Mouse (Mus musculus) hindbrain, embryonic 11.5 days (tissue): ENCODE measurements around the gene Myh3. TPM values are rescaled to one million over a fixed set of nuclear protein-coding genes. Genes with fewer than 3 reads are reported as not detected.

ENCODE experiments used
- ATAC-seq: fragments of 200-750 bp; cut with Nextera tagmentation; 2 replicates; pipeline ENCODE4 v1.8.0; 2017; ENCODE audit warnings: mild to moderate bottlenecking, moderate TSS enrichment, moderate library complexity; ENCODE audit not compliant: low FRiP score
- DNase-seq: peaks from one replicate; pipeline ENCODE4 v3.0.0-alpha.2; 2015; ENCODE audit warnings: low spot score
- H3K27ac ChIP-seq: fragments of 300-500 bp; sonication (generic); 2 replicates; pipeline ENCODE4 v1.5.1; 2014; ENCODE audit warnings: mild to moderate bottlenecking, low read depth, low read length
- H3K27me3 ChIP-seq: fragments of 300-500 bp; sonication (generic); 2 replicates; pipeline ENCODE4 v1.6.1; 2014; ENCODE audit warnings: mild to moderate bottlenecking, low read length, moderate library complexity, mixed read lengths; ENCODE audit not compliant: control insufficient read depth, insufficient read depth
- H3K36me3 ChIP-seq: fragments of 300-500 bp; sonication (generic); 2 replicates; pipeline ENCODE4 v1.6.1; 2014; ENCODE audit warnings: mild to moderate bottlenecking, low read length, moderate library complexity, mixed read lengths; ENCODE audit not compliant: control insufficient read depth, insufficient read depth
- H3K4me1 ChIP-seq: fragments of 300-500 bp; sonication (generic); replicated peaks from 2 replicates; pipeline ENCODE4 v1.6.1; 2014; ENCODE audit warnings: low read length, mixed read lengths; ENCODE audit not compliant: control insufficient read depth, insufficient read depth
- H3K4me2 ChIP-seq: fragments of 300-500 bp; sonication (generic); replicated peaks from 2 replicates; pipeline ENCODE4 v1.6.1; 2014; ENCODE audit warnings: mild to moderate bottlenecking, low read depth, low read length
- H3K4me3 ChIP-seq: fragments of 300-500 bp; sonication (generic); 2 replicates; pipeline ENCODE4 v1.5.1; 2014; ENCODE audit warnings: low read depth, low read length
- H3K9ac ChIP-seq: fragments of 300-500 bp; sonication (generic); 2 replicates; pipeline ENCODE4 v1.6.1; 2014; ENCODE audit warnings: low read depth, low read length
- H3K9me3 ChIP-seq: fragments of 300-500 bp; sonication (generic); 2 replicates; pipeline ENCODE4 v1.6.1; 2016; ENCODE audit warnings: low read length; ENCODE audit not compliant: control insufficient read depth
- WGBS: fragments of 180-500 bp; shearing (Covaris S2); extraction: QIAGEN DNeasy Blood & Tissue Kit; methylation state at CpG from one replicate; pipeline ENCODE4 v1.1.7; 2014; 5-methylcytosine and 5-hydroxymethylcytosine counted together
- polyA plus RNA-seq: library from polyadenylated mRNA; unstranded; fragments of >200 nt; fragmentation: Nextera tagmentation; extraction: Ambion mirVana; gene quantifications from 2 replicates; pipeline ENCODE4 v1.2.1, GENCODE M21; 2014

The Myh3 gene
- polyA plus RNA-seq = 2.3 and 4.1 TPM in 2 replicates

- Histone ChIP-seq H3K27ac (no peak within 1 kb of the TSS), H3K4me1 (no peaks in the 10 kb centered on the region), H3K36me3 (no peaks in the 10 kb centered on the region), H3K9me3 (no peaks in the 10 kb centered on the region), H3K9ac (no peak within 1 kb of the TSS), H3K27me3 (no peaks in the 10 kb centered on the region), H3K4me2 (no peak within 1 kb of the TSS), H3K4me3 (no peak within 1 kb of the TSS)
- ATAC-seq = no peak
- 90% methylated on average over 5 of the region's 5 CpGs for WGBS
- DNase-seq = no peak
Measured at GRCm38 (mm10) chr11:67078000-67078399, at the start of gene Myh3. Gene Myh3, plus strand, starts transcription at chr11:67078300.

GRCm38 (mm10) chr11:67030904-67031602, 47.0 kb upstream of the Myh3 start:
- no peak for ATAC-seq
- no peaks in the 10 kb centered on the region for H3K36me3 ChIP-seq
- H3K4me3 ChIP-seq = no peak overlapping the region
- H3K9me3 ChIP-seq = no peaks in the 10 kb centered on the region
- no peak overlapping the region for H3K4me2 ChIP-seq
- H3K27ac ChIP-seq = no peak overlapping the region
- DNase-seq = no peak
- WGBS = 55% methylated on average over 16 of the region's 16 CpGs
- no peaks in the 10 kb centered on the region for H3K27me3 ChIP-seq
- H3K9ac ChIP-seq = no peak overlapping the region
- no peaks in the 10 kb centered on the region for H3K4me1 ChIP-seq

- Histone ChIP-seq H3K4me1 (no peaks in the 10 kb centered on the region), H3K4me3 (no peak overlapping the region), H3K9ac (no peak overlapping the region), H3K4me2 (no peak overlapping the region), H3K27ac (no peak overlapping the region), H3K36me3 (no peaks in the 10 kb centered on the region), H3K27me3 (no peaks in the 10 kb centered on the region), H3K9me3 (no peaks in the 10 kb centered on the region)
- 77% methylated on average over 2 of the region's 2 CpGs for WGBS
- DNase-seq = no peak
- no peak for ATAC-seq
Measured at GRCm38 (mm10) chr11:67031603-67031915, 46.5 kb upstream of the Myh3 start.

- Histone ChIP-seq H3K36me3 (no peaks in the 10 kb centered on the region), H3K27ac (no peak overlapping the region), H3K4me3 (no peak overlapping the region), H3K27me3 (no peaks in the 10 kb centered on the region), H3K9me3 (no peaks in the 10 kb centered on the region), H3K4me1 (no peaks in the 10 kb centered on the region), H3K4me2 (no peak overlapping the region), H3K9ac (no peak overlapping the region)
- 89% methylated on average over 4 of the region's 4 CpGs for WGBS
- no peak for ATAC-seq
- DNase-seq = no peak
Measured at GRCm38 (mm10) chr11:67034775-67035485, 43.2 kb upstream of the Myh3 start.

- Histone ChIP-seq H3K9me3 (no peaks in the 10 kb centered on the region), H3K27me3 (no peaks in the 10 kb centered on the region), H3K27ac (no peak overlapping the region), H3K4me1 (no peaks in the 10 kb centered on the region), H3K4me3 (no peak overlapping the region), H3K36me3 (no peaks in the 10 kb centered on the region), H3K4me2 (no peak overlapping the region), H3K9ac (no peak overlapping the region)
- DNase-seq = no peak
- ATAC-seq = no peak
- 93% methylated on average over 6 of the region's 6 CpGs for WGBS
Measured at GRCm38 (mm10) chr11:67036229-67036628, 41.9 kb upstream of the Myh3 start.

GRCm38 (mm10) chr11:67036892-67037291, 41.2 kb upstream of the Myh3 start:
- Histone ChIP-seq H3K4me2 (no peak overlapping the region), H3K9me3 (no peaks in the 10 kb centered on the region)
- 93% methylated on average over 9 of the region's 9 CpGs for WGBS

GRCm38 (mm10) chr11:67039799-67040198, 38.3 kb upstream of the Myh3 start:
- ATAC-seq = no peak
- no peaks in the 10 kb centered on the region for H3K4me1 ChIP-seq
- no peak for DNase-seq
- no peaks in the 10 kb centered on the region for H3K27me3 ChIP-seq
- H3K36me3 ChIP-seq = no peaks in the 10 kb centered on the region
- no peak overlapping the region for H3K4me3 ChIP-seq
- H3K4me2 ChIP-seq = no peak overlapping the region
- H3K9me3 ChIP-seq = no peaks in the 10 kb centered on the region
- WGBS = 94% methylated on average over 3 of the region's 3 CpGs
- no peak overlapping the region for H3K9ac ChIP-seq
- no peak overlapping the region for H3K27ac ChIP-seq

More at GRCm38 (mm10) chr11:67036892-67037291, 41.2 kb upstream of the Myh3 start:
- Histone ChIP-seq H3K4me1 (no peaks in the 10 kb centered on the region), H3K36me3 (no peaks in the 10 kb centered on the region), H3K4me3 (no peak overlapping the region), H3K27me3 (no peaks in the 10 kb centered on the region), H3K9ac (no peak overlapping the region), H3K27ac (no peak overlapping the region)
- no peak for DNase-seq
- ATAC-seq = no peak

GRCm38 (mm10) chr11:67040483-67040882, 37.6 kb upstream of the Myh3 start:
- H3K36me3 ChIP-seq = no peaks in the 10 kb centered on the region
- no peaks in the 10 kb centered on the region for H3K4me1 ChIP-seq
- DNase-seq = no peak
- no peak for ATAC-seq
- H3K9ac ChIP-seq = no peak overlapping the region
- H3K4me2 ChIP-seq = no peak overlapping the region
- no peak overlapping the region for H3K27ac ChIP-seq
- H3K9me3 ChIP-seq = no peaks in the 10 kb centered on the region
- H3K27me3 ChIP-seq = no peaks in the 10 kb centered on the region
- 94% methylated on average over 6 of the region's 6 CpGs for WGBS
- no peak overlapping the region for H3K4me3 ChIP-seq

GRCm38 (mm10) chr11:67043007-67043406, 35.1 kb upstream of the Myh3 start:
- no peak; the same call in 1 of the 2 replicates for ATAC-seq
- no peaks in the 10 kb centered on the region for H3K36me3 ChIP-seq

More at GRCm38 (mm10) chr11:67043007-67043406, 35.1 kb upstream of the Myh3 start:
- WGBS = 43% methylated on average over 8 of the region's 8 CpGs
- no peaks in the 10 kb centered on the region for H3K27me3 ChIP-seq
- no peak overlapping the region for H3K4me3 ChIP-seq
- no peak overlapping the region for H3K27ac ChIP-seq
- no peak overlapping the region for H3K4me2 ChIP-seq
- no peak for DNase-seq
- no peak overlapping the region for H3K9ac ChIP-seq
- H3K9me3 ChIP-seq = no peaks in the 10 kb centered on the region
- no peaks in the 10 kb centered on the region for H3K4me1 ChIP-seq
